Mouse (Mus musculus) Patski (cell line): Measurements from ENCODE around the gene Ndufaf8. TPM values are rescaled to one million over a fixed set of nuclear protein-coding genes. Genes with fewer than 3 reads are reported as not detected.

Experiments used
- ATAC-seq: fragments of 100-300 bp; one replicate; pipeline ENCODE4 v1.8.0; 2021
- CTCF ChIA-PET: fragments of 350-600 bp; sonication (Branson Sonifier 250); formaldehyde crosslinking; loops from one replicate; lab custom pipeline; 2022; ENCODE audit warnings: inconsistent platforms; lab: Charles Lee
- POLR2A ChIA-PET: fragments of 350-600 bp; sonication (Branson Sonifier 250); formaldehyde crosslinking; loops from one replicate; lab custom pipeline; 2022; ENCODE audit warnings: antibody characterized with exemption, inconsistent platforms; lab: Charles Lee
- DNase-seq: peaks from one replicate; pipeline ENCODE4 v3.0.0-alpha.2; 2011; ENCODE audit warnings: low read depth, low spot score
- H3K27me3 ChIP-seq: fragments of 371-371 bp; one replicate; pipeline ENCODE4 v1.5.1; 2021
- CTCF ChIP-seq: fragments of 100-300 bp; IDR thresholded peaks from one replicate; pipeline ENCODE4 v1.5.1; 2021
- in situ Hi-C: fragments of 300-500 bp; cut with MboI; formaldehyde crosslinking; loops from 3 replicates; pipeline ENCODE4 v1.11.1; 2018; ENCODE audit warnings: low pct_unique_long_range_greater_than_20kb, mixed read lengths
- polyA plus RNA-seq: library from polyadenylated mRNA; unstranded; gene quantifications from one replicate; pipeline ENCODE4 v1.2.3, GENCODE M21; 2021

Gene Ndufaf8
- polyA plus RNA-seq, 1 experiment from 2014 or later: 57.3 TPM

DNA sequence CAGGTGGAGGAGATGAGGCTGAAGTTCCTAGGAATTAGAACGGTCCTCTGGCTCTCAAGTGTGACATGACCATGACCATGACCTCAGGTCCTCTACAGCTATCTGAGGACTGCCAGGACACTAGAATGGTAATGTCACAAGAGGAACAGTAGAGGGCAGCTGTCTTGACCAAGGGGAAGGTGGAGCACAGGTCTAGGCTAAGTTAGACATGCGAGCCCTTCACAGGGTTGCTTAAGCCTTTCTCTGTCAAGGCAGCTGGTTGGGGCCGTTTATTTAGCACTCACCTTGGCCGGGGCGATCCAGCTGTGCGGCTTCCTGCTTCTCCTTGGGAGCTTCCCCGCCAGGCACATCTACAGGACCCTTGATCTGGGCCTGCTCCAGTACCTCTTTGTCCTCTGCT lies 11.8 kb downstream of the Ndufaf8 start:
- no peak for ATAC-seq
- no peak for TF ChIP-seq CTCF
- H3K27me3 ChIP-seq: no peaks in the 10 kb centered on the region
- no peak for DNase-seq
- ChIA-PET CTCF (interaction anchor here (0.9 to 7.4 kb wide), 16 partner anchors 9 to 242 kb away, joined by 3 to 35 read pairs (median 5); partner anchors contain the start of genes Bahcc1, Ndufaf8 and Tepsin), POLR2A (no interaction called here)
- in situ Hi-C loops: no loop called here

DNA sequence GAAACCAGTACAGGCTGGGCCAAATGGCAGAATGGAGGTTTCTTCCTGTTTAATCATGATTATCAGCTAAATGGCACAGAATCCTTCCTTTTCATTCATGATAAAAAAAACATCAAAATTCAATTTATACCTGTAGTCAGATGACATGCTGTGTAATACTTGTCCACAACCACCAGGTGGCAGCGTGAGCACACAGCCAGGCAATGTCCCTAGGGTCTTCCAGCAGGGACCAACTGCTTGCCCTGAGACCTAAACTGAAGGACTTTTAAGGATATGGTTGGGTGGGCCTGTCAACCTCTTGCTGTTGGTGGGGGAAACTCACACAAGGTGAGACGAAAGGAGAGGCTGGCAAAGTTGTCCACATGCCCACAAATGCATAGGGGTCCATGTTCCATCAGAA lies 12.3 kb downstream of the Ndufaf8 start:
- CTCF ChIA-PET: interaction anchor here (0.9 to 7.4 kb wide), 17 partner anchors 9 to 241 kb away, joined by 3 to 35 read pairs (median 5); partner anchors contain the start of genes Bahcc1, Ndufaf8 and Tepsin
- DNase-seq: no peak
- in situ Hi-C loops: no loop called here
- no peak for ATAC-seq
- POLR2A ChIA-PET: interaction anchor here (0.7 kb wide), 1 partner anchor 12 kb away, joined by 4 read pairs; the partner anchor contains the start of gene Ndufaf8
- H3K27me3 ChIP-seq: no peaks in the 10 kb centered on the region
- no peak for TF ChIP-seq CTCF

DNA sequence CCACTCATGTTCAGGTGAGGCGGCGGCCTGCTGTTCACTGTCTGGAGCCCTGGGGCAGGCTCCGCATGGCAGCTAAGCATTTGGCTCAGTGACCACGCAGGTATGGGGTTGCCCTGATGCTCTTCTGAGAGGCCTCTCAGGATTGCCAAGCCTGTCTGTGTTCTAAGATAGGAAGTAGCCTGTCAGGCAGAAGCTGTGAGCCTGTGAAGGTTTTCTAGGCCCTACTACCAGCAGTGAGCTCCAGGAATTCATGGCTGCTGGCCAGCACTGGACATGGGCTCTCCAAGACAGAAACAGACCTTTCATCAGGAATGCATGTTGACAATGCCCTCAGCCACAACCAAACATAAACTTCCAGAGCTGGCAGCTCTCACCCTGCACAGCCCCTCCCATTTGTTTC lies 13.4 kb downstream of the Ndufaf8 start:
- CTCF ChIA-PET: interaction anchor here (1.3 to 7.4 kb wide), 7 partner anchors 8 to 197 kb away, joined by 5 to 35 read pairs (median 7); partner anchors contain the start of genes Bahcc1, Ndufaf8 and Tepsin
- POLR2A ChIA-PET: no interaction called here
- ATAC-seq: no peak
- DNase-seq: no peak
- H3K27me3 ChIP-seq: no peaks in the 10 kb centered on the region
- in situ Hi-C loops: no loop called here
- TF ChIP-seq CTCF: no peak

DNA sequence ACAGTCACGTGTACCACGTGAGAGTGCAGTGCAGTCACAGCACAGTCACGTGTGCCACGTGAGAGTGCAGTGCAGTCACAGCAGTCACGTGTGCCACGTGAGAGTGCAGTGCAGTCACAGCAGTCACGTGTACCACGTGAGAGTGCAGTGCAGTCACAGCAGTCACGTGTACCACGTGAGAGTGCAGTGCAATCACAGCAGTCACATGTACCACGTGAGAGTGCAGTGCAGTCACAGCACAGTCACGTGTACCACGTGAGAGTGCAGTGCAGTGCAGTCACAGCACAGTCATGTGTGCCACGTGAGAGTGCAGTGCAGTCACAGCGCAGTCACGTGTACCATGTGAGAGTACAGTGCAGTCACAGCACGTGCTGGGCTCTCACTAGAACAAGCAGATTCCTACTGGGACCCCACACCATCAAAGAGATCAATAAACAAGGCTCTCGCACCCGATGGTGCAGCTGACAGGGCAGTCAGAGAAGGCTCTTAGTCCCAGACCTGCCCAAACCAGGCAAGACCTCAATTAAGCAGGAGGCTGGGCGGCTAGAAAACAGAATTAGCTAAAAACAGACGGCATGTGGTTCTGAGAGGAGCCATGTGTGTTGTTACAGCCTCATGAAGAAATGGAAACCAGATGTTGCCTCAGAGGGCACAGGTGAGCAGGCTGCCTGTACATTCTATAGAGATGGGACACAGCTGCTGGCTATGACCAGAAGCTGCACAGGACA lies 15.9 kb downstream of the Ndufaf8 start:
- DNase-seq (no peak), ATAC-seq (no peak)
- POLR2A ChIA-PET: no interaction called here
- CTCF ChIA-PET: interaction anchor here (1.2 kb wide), 1 partner anchor 8 kb away, joined by 3 read pairs; no protein-coding TSS in a partner anchor
- TF ChIP-seq CTCF: no peak
- in situ Hi-C loops: no loop called here
- no peaks in the 10 kb centered on the region for H3K27me3 ChIP-seq

DNA sequence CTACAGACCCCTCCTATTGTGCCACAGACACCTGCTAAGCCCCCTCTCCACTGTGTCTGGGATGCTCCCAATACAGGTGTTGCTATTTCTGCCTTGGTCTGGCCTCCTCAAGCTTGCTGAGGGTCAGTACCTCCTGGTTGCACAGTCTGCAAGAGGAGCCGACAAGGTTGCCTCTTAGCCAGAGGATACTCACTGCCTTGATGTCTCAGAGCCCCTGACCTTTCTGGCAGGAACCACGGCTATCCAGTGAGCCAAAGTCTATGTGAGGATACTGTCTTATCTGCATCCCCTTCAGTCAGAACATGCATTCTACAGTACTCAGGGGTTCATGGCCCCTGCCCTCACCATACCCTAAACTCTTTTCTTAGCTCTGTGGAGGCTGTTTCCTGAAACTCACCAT lies 18.9 kb downstream of the Ndufaf8 start:
- ATAC-seq (no peak), DNase-seq (no peak)
- in situ Hi-C loops: no loop called here
- ChIA-PET CTCF (no interaction called here), POLR2A (no interaction called here)
- TF ChIP-seq CTCF: no peak
- no peaks in the 10 kb centered on the region for H3K27me3 ChIP-seq

DNA sequence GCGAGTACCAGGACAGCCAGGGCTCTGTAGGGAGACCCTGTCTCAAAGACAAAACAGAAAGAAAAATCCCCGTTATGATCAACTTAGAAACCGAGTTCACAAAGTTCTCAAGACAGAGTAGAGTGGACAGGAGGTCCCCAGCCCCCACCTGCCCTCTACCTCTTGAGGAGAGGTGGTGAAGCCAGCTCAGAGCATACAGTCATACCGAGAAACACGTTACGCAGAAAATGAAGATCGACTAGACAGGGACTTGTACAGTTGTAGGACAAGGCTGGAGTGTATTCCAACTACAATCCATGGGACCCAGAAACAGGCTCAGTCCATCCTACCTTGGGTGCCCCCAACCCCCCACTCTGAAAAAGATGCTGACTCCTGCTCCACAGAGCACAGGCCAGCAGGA lies 20.4 kb downstream of the Ndufaf8 start:
- in situ Hi-C loops: no loop called here
- ATAC-seq: no peak
- no peak for DNase-seq
- CTCF ChIA-PET: interaction anchor here (1.4 to 3.0 kb wide), 3 partner anchors 8 to 11 kb away, joined by 3 to 24 read pairs (median 13); no protein-coding TSS in a partner anchor
- no peak for TF ChIP-seq CTCF
- no peaks in the 10 kb centered on the region for H3K27me3 ChIP-seq
- POLR2A ChIA-PET: no interaction called here

DNA sequence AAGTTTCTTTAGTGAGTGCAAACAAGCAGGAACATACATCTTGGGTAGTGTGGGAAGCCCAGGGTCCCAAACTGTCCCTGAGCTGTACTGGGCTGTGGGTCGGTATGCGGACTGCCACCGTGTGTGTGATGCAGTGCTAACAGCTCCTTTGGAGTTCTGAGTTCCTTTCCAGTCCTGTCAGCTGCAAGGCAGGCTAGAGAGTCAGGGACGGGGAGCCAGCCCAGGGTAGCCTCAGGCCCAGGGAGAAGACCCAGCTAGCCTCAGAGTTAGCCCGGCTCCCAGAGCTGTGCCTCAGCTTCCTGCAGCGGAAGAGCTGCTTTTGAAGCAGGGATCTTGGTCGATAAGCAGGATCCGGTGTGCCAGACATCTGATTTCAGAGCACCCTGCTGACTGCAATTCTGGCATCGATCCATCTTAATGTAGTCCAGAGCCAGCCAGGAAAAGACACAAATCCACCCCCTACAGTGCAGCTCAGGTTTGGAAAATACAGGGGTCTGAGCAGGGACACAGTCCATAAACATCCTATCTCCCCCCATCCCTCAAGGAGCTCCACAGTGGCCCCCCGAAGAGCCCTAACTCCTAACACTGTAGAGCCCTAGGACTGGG lies 21.3 kb downstream of the Ndufaf8 start:
- TF ChIP-seq CTCF: no peak
- no peak for ATAC-seq
- POLR2A ChIA-PET: interaction anchor here (1.1 to 1.2 kb wide), 3 partner anchors 8 to 21 kb away, joined by 3 to 4 read pairs (median 4); no protein-coding TSS in a partner anchor
- no peaks in the 10 kb centered on the region for H3K27me3 ChIP-seq
- no peak for DNase-seq
- CTCF ChIA-PET: interaction anchor here (1.2 to 3.0 kb wide), 9 partner anchors 9 to 89 kb away, joined by 3 to 24 read pairs (median 3); no protein-coding TSS in a partner anchor
- in situ Hi-C loops: loop anchor here (5.0 kb wide), 1 partner anchor 187 kb away; no protein-coding TSS in a partner anchor

DNA sequence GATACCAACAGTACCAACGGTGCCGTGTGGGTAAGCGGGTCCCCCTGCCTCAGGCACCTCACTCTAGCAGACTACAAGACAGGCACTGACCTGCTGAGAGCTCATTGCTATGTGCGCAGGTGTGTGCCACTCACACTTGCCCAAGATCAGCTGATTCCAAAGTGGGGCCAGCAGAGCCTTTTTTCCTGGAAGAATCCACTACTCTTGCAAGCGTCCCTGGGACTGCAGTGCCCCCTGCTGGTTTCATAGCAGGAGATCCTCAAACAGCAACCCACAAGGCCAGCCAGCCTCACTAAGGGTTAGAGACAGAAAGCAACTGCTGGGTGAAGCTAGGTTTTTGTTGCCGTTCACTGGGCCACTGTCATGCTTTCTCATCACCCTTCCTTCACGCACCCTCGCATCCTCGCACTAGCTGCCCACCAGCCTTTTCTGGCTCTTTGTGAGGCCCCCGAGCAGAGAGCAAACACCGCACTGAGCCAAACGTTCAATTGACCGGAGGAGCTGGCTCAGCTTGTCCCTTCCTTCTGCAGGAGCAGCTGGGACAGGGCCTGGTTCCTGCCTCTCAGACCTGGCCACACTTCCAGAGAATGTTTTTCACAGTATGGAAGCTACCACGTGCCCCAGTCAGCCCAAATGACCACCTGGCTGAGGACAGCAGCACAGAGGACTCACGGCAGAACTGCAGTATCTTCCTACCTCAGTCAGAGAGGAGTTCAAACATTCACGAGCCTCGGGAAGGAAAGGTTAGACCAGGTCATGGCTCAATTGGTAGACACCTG lies 22.1 kb downstream of the Ndufaf8 start:
- POLR2A ChIA-PET: interaction anchor here (1.1 to 1.2 kb wide), 3 partner anchors 7 to 20 kb away, joined by 3 to 4 read pairs (median 4); no protein-coding TSS in a partner anchor
- ATAC-seq: no peak
- in situ Hi-C loops: loop anchor here (5.0 kb wide), 1 partner anchor 186 kb away; no protein-coding TSS in a partner anchor

DNA sequence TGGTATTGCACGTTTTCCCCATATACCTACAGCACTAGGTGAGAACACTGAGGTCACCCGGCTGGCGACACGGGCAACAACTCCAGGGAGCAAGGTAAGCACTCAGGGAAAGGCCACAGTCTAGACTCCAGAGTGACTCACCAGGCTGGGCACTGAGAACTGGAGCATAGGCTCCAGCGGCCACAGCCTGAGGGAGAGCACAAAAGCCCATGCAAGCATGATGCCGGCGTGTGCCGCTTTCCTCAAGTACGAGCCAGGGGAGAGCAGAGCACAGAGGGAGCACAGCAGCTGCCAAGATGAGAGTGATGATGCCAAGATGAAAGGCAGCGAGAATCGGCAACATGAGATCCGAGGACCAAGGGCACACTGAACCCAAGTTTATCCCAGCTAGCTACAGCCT lies 23.4 kb downstream of the Ndufaf8 start:
- TF ChIP-seq CTCF: no peak
- in situ Hi-C loops: loop anchor here (5.0 kb wide), 1 partner anchor 185 kb away; no protein-coding TSS in a partner anchor
- CTCF ChIA-PET: interaction anchor here (1.2 to 1.6 kb wide), 4 partner anchors 9 to 28 kb away, joined by 3 to 7 read pairs (median 4); no protein-coding TSS in a partner anchor
- ATAC-seq (peak; percentile 53), DNase-seq (peak; percentile 51)
- H3K27me3 ChIP-seq: no peaks in the 10 kb centered on the region
- POLR2A ChIA-PET: no interaction called here

More for the DNA sequence above, 22.1 kb downstream of the Ndufaf8 start:
- H3K27me3 ChIP-seq: no peaks in the 10 kb centered on the region
- peak; percentile 86 for TF ChIP-seq CTCF
- CTCF ChIA-PET: interaction anchor here (1.2 to 3.0 kb wide), 9 partner anchors 8 to 88 kb away, joined by 3 to 24 read pairs (median 4); no protein-coding TSS in a partner anchor
- no peak for DNase-seq

DNA sequence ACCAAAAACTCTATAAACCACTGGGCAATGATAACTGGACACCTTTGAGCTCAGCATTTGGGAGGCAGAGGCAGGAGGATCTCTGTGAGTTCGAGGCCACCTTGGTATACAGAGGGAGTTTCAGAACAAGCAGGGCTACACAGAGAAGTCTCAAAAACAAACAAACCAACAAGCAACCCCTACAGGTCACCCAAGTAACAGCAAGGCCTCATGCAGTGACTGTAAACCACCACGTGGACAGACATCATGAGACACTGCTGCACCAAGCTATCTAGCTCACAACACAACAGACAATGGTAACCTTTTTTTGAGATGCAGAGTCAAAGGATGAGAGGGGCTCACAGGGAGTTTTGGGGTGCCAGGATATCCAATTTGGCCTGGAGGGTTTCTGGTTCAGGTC lies 28.1 kb downstream of the Ndufaf8 start:
- H3K27me3 ChIP-seq: no peaks in the 10 kb centered on the region
- in situ Hi-C loops: no loop called here
- ChIA-PET CTCF (no interaction called here), POLR2A (no interaction called here)
- no peak for TF ChIP-seq CTCF
- ATAC-seq: no peak
- DNase-seq: no peak
